Mouse (Mus musculus) megakaryocyte, embryonic 14.5 days (primary cell): ENCODE results near the gene Ubqln4.

ENCODE experiments used
- FLI1 ChIP-seq: IDR thresholded peaks from 2 replicates; pipeline ENCODE4 v1.6.1; 2012; ENCODE audit warnings: low read length, inconsistent platforms, mixed read lengths
- GATA1 ChIP-seq: IDR thresholded peaks from 3 replicates; pipeline ENCODE4 v1.6.1; 2012; ENCODE audit warnings: mixed read lengths, low read length, inconsistent platforms, borderline replicate concordance

DNA sequence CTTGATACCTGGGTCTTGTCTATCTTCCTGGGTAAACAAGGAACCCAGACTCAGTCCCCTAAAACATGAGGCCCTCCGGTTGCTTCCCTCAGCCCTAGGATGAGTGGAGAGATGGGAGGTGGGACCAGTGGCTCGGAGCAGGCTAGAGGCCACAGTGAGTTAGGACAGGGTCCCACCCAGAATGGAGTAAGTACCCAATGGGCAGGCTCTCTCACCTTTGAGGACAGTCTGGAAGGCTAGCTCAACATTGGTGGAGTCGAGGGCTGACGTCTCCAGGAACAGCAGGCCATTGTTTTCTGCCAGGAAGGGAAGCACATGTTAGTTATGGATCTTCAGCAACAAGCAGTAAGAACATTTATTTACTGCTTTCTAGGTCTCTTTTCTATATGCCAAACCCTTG, 11.1 kb upstream of the Ubqln4 start:
- TF ChIP-seq GATA1, result no peak
- no peak for TF ChIP-seq FLI1
